Mouse (Mus musculus): ENCODE results near the gene Tcstv1. TPM values are rescaled to one million over a fixed set of nuclear protein-coding genes. Genes with fewer than 3 reads are reported as not detected.

Tcstv1 gene
- polyA plus RNA-seq, 1 experiment from 2014 or later, result not detected

Other genes with a start within 250 kb of the Tcstv1 start
- gene Hmgcs1, start 204.4 kb downstream of the Tcstv1 start, polyA plus RNA-seq (2016; fragmentation: Nextera tagmentation; extraction: Ambion mirVana), result 108 and 111 TPM in 2 replicates
- 0.47 and 0.85 TPM in 2 replicates for gene Nim1k, start 138.9 kb downstream of the Tcstv1 start, polyA plus RNA-seq (2016; fragmentation: Nextera tagmentation; extraction: Ambion mirVana)
- 27.6 and 31.0 TPM in 2 replicates for gene Zfp131, start 103.9 kb downstream of the Tcstv1 start, polyA plus RNA-seq (2016; fragmentation: Nextera tagmentation; extraction: Ambion mirVana)
- gene AF067063, start 64.6 kb downstream of the Tcstv1 start, polyA plus RNA-seq (2016; fragmentation: Nextera tagmentation; extraction: Ambion mirVana), result not detected in 2 replicates
- not detected in 2 replicates for gene D13Ertd608e, start 58.8 kb downstream of the Tcstv1 start, polyA plus RNA-seq (2016; fragmentation: Nextera tagmentation; extraction: Ambion mirVana)
- gene Gm21761, start 34.5 kb upstream of the Tcstv1 start, polyA plus RNA-seq (2016; fragmentation: Nextera tagmentation; extraction: Ambion mirVana), result not detected in 2 replicates
- not detected in 2 replicates for gene B020031M17Rik, start 56.0 kb upstream of the Tcstv1 start, polyA plus RNA-seq (2016; fragmentation: Nextera tagmentation; extraction: Ambion mirVana)
- not detected in 2 replicates for gene Gm36079, start 132.2 kb upstream of the Tcstv1 start, polyA plus RNA-seq (2016; fragmentation: Nextera tagmentation; extraction: Ambion mirVana)
- not detected in 2 replicates for gene Gm21188, start 157.4 kb upstream of the Tcstv1 start, polyA plus RNA-seq (2016; fragmentation: Nextera tagmentation; extraction: Ambion mirVana)
- gene Gm20767, start 245.5 kb upstream of the Tcstv1 start, polyA plus RNA-seq (2016; fragmentation: Nextera tagmentation; extraction: Ambion mirVana), result not detected in 2 replicates